Mouse (Mus musculus): ENCODE measurements around the gene Aqp9.
A peak's percentile ranks its signal among the peaks of the same experiment; 100 is the strongest.
"Not testable (repeated sequence)": the region's sequence is repeated elsewhere in the genome, so short reads cannot be mapped to it uniquely, and the experiment has no call there.

Aqp9 gene

DNA sequence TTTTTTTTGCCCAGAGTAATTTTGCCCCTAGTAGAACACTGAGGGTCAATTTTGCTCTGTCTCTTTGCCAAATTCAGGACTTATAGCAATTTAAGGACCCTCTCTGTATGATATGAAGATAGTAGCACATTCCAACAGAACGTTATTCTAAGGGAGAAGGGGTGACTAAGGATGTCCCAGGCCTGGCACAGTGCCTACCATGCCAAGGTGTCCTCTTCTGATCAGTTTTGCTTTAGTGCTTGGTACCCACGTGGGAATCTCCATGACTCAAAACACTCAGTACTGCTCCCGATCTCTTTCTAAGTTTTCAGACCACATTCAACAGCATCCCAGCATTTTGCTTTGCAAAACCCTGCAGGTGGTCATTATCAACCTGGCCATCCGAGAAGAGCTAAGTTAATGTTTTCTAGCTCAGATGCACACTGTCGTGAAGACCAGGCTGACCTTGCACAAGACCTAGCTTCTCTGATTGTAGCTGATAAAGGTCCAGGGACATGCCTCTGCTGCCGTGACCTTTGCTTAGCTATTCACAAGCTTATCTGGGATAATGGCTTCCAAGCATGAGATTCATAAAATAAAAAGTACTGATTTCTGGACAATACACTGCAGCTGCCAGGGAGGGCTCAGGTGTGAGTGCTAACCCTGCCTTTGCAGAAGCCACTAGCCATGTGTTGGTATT is 31.1 kb downstream of the Aqp9 start:
- no peaks in the 10 kb centered on the region for H3K27me3 ChIP-seq (ENCODE audit: control insufficient read depth, insufficient read depth, low read length, poor library complexity, severe bottlenecking)
- no peaks in the 10 kb centered on the region for H3K36me3 ChIP-seq (ENCODE audit: control insufficient read depth, insufficient read depth, low read length, poor library complexity, severe bottlenecking)
- DNase-seq (ENCODE audit: low read depth, low spot score) = no peak

DNA sequence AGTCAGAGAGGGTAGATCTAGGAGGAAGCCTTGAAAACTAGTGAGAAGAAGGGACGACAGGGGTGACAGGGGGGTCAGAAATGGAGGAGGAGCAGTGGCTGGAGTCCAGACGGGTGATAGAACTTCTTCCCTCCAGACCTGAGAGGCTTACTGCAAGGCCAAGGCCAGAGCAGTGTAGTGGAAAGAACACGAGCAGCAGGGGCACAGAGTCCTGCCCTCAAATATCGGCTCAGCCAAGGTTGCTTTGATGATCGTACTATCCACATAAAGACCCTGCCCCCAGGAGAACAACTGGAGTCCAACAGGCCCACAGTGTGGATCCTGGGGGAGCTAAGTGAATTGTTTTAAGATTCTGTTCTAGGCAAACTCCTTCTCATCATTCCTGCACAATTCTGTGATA is 33.4 kb downstream of the Aqp9 start:
- DNase-seq (ENCODE audit: low read depth, low spot score) = no peak
- Histone ChIP-seq H3K27me3 (ENCODE audit: control insufficient read depth, insufficient read depth, low read length, poor library complexity, severe bottlenecking) (no peaks in the 10 kb centered on the region), H3K36me3 (ENCODE audit: control insufficient read depth, insufficient read depth, low read length, poor library complexity, severe bottlenecking) (no peaks in the 10 kb centered on the region)

GRCm38 (mm10) chr9:71133190-71133589 is 35.3 kb downstream of the Aqp9 start:
- H3K36me3 ChIP-seq (ENCODE audit: control insufficient read depth, insufficient read depth, low read length, poor library complexity, severe bottlenecking) = no peaks in the 10 kb centered on the region
- no peak for DNase-seq (ENCODE audit: low read depth, low spot score)
- no peaks in the 10 kb centered on the region for H3K27me3 ChIP-seq (ENCODE audit: control insufficient read depth, insufficient read depth, low read length, poor library complexity, severe bottlenecking)

DNA sequence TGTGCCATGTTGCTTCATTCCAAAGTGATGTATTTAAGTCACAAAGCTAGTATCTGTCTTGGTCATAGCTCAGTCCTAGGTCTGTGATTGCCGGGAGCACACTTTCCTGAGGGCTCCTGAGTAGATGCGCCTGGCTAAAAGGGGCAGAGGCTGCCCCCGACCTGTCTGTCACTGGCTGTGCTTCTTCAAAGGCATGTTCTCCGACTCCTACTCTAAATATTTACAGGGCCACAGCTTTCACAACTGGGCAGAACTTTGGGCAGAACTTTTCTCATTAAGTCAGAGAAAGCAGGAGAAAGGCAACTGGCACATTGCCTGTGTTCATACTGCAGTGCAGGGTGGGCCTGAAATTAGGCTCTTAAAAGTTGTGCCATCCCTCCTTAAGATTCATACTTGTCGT is 36.7 kb downstream of the Aqp9 start:
- no peak for DNase-seq (ENCODE audit: low read depth, low spot score)
- no peaks in the 10 kb centered on the region for H3K27me3 ChIP-seq (ENCODE audit: control insufficient read depth, insufficient read depth, low read length, poor library complexity, severe bottlenecking)
- H3K36me3 ChIP-seq (ENCODE audit: control insufficient read depth, insufficient read depth, low read length, poor library complexity, severe bottlenecking) = no peaks in the 10 kb centered on the region

DNA sequence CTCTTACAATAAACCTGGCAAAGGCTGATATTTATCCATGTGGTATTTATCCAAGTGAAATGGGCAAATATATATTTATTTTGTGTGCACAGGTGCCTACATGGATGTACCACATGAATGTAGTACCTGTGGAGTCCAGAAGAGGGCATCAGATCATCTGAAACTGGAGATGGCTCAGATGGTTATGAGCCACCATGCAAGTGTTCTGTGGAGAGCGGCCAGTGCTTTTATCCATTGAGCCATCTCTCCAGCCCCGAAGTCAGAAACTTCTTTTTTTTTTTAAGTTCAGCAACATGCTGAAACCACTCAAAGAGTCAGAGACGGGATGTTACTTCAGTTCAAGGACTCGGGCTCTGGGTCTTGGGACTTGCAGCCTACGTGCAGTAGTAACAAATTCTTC is 39.6 kb downstream of the Aqp9 start:
- no peaks in the 10 kb centered on the region for H3K36me3 ChIP-seq (ENCODE audit: control insufficient read depth, insufficient read depth, low read length, poor library complexity, severe bottlenecking)
- DNase-seq (ENCODE audit: low read depth, low spot score) = peak; percentile 74
- H3K27me3 ChIP-seq (ENCODE audit: control insufficient read depth, insufficient read depth, low read length, poor library complexity, severe bottlenecking) = no peaks in the 10 kb centered on the region

DNA sequence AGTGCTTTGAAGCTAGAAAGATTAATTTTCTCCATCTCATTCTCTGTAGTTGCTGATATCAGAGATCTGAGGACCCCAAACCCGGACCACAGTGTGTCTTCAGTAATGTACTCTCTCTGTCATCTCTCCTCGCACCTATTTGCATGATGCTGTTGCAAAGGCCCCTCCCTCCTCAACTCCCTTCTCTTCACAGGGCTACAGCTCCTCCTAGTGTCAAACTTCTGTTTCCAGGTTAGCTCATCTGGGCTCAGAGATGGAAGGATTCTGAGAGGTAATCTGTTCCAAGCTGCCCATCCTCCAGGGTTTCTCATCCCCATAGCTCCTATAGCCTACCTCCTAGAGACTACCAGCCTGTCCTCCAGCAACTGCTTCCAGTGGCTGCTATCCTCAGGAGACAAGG is 42.3 kb downstream of the Aqp9 start:
- Histone ChIP-seq H3K27me3 (ENCODE audit: control insufficient read depth, insufficient read depth, low read length, poor library complexity, severe bottlenecking) (no peaks in the 10 kb centered on the region), H3K36me3 (ENCODE audit: control insufficient read depth, insufficient read depth, low read length, poor library complexity, severe bottlenecking) (no peaks in the 10 kb centered on the region)
- DNase-seq (ENCODE audit: low read depth, low spot score) = peak; percentile 53

GRCm38 (mm10) chr9:71123095-71123494 is 45.4 kb downstream of the Aqp9 start:
- not testable (repeated sequence) for H3K36me3 ChIP-seq (ENCODE audit: control insufficient read depth, insufficient read depth, low read length, poor library complexity, severe bottlenecking); DNase-seq (ENCODE audit: low read depth, low spot score); H3K27me3 ChIP-seq (ENCODE audit: control insufficient read depth, insufficient read depth, low read length, poor library complexity, severe bottlenecking)

- no peak for DNase-seq (ENCODE audit: low read depth, low spot score)
- H3K36me3 ChIP-seq (ENCODE audit: control insufficient read depth, insufficient read depth, low read length, poor library complexity, severe bottlenecking) = no peaks in the 10 kb centered on the region
- no peaks in the 10 kb centered on the region for H3K27me3 ChIP-seq (ENCODE audit: control insufficient read depth, insufficient read depth, low read length, poor library complexity, severe bottlenecking)
Measured at GRCm38 (mm10) chr9:71120924-71121323, 47.6 kb downstream of the Aqp9 start.

- H3K27me3 ChIP-seq (ENCODE audit: control insufficient read depth, insufficient read depth, low read length, poor library complexity, severe bottlenecking) = no peaks in the 10 kb centered on the region
- no peak for DNase-seq (ENCODE audit: low read depth, low spot score)
- H3K36me3 ChIP-seq (ENCODE audit: control insufficient read depth, insufficient read depth, low read length, poor library complexity, severe bottlenecking) = no peaks in the 10 kb centered on the region
Measured at GRCm38 (mm10) chr9:71113166-71113565, 55.3 kb downstream of the Aqp9 start.

GRCm38 (mm10) chr9:71103521-71103920 is 65.0 kb downstream of the Aqp9 start:
- H3K27me3 ChIP-seq (ENCODE audit: control insufficient read depth, insufficient read depth, low read length, poor library complexity, severe bottlenecking) = no peaks in the 10 kb centered on the region
- DNase-seq (ENCODE audit: low read depth, low spot score) = no peak
- H3K36me3 ChIP-seq (ENCODE audit: control insufficient read depth, insufficient read depth, low read length, poor library complexity, severe bottlenecking) = no peaks in the 10 kb centered on the region

DNA sequence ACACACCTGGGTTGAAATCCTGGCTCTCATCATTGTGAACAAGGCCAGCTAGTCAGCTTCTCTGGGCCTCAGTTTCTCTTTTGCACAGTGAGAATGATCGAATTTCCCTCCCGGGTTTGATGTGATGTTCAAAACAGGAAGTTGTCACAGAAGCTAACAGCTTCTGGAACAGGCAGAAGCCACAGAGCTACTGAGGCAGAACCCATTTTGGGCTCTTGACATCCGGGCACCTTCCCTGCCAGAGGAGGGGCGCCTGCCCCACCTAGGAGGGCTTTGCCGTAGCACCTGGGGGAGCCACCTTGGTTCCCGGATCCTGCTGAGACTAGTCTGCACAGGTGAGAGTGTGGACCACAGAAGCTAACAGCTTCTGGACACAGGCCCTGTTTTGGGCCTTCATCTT is 74.4 kb downstream of the Aqp9 start:
- Histone ChIP-seq H3K36me3 (ENCODE audit: control insufficient read depth, insufficient read depth, low read length, poor library complexity, severe bottlenecking) (no peaks in the 10 kb centered on the region), H3K27me3 (ENCODE audit: control insufficient read depth, insufficient read depth, low read length, poor library complexity, severe bottlenecking) (no peaks in the 10 kb centered on the region)
- peak; percentile 60 for DNase-seq (ENCODE audit: low read depth, low spot score)

DNA sequence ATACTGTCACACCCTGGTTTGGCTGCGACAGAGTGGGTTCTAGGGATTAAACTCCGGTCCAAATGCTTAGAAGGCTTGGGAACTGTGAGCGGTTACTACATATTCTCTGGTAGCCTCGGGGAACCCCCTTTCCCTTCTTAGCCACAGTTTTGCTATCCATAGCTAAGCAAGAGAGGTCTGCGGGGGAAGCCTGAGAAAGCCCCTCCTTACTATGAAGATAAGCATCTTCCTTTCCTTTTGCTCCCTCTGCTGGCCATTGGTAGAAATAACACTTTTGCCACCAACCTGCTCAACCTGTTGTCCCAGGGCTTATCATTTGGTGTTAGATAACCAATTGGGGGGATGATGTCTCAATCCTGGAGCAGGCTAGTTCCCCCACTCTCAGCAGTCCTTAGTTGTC is 76.4 kb downstream of the Aqp9 start:
- H3K36me3 ChIP-seq (ENCODE audit: control insufficient read depth, insufficient read depth, low read length, poor library complexity, severe bottlenecking) = no peaks in the 10 kb centered on the region
- no peaks in the 10 kb centered on the region for H3K27me3 ChIP-seq (ENCODE audit: control insufficient read depth, insufficient read depth, low read length, poor library complexity, severe bottlenecking)
- DNase-seq (ENCODE audit: low read depth, low spot score) = peak; percentile 85

- Histone ChIP-seq H3K36me3 (ENCODE audit: control insufficient read depth, insufficient read depth, low read length, poor library complexity, severe bottlenecking) (no peaks in the 10 kb centered on the region), H3K27me3 (ENCODE audit: control insufficient read depth, insufficient read depth, low read length, poor library complexity, severe bottlenecking) (no peaks in the 10 kb centered on the region)
- no peak for DNase-seq (ENCODE audit: low read depth, low spot score)
Measured at GRCm38 (mm10) chr9:71079201-71079600, 89.3 kb downstream of the Aqp9 start.

DNA sequence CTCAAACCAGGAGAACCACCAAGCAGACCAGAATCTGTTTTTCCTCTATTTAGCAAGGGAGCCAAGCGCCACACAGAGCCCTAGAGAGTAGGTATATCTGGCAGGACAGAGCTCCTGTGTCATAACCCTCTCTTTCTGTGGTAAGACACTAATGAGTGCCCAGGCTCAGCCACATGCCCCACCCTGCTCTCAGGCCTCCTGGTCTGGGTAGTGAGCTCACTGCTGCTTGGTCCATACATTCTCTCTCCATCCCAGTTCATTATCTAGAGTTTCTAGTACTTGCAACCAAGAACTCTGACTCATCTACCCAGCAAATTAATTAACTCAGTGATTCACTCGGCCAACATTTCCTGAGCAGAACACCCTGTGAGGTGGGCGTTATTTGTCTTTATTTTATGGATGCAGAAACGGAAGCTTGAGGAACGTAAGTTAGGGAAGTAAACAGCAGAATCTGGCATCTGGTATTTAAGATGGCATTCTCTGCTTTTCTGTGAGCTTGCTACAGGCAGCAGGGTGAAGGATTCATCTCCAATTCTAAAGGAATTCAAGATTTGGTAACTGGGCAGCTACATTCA is 91.1 kb downstream of the Aqp9 start:
- Histone ChIP-seq H3K27me3 (ENCODE audit: control insufficient read depth, insufficient read depth, low read length, poor library complexity, severe bottlenecking) (no peaks in the 10 kb centered on the region), H3K36me3 (ENCODE audit: control insufficient read depth, insufficient read depth, low read length, poor library complexity, severe bottlenecking) (no peaks in the 10 kb centered on the region)
- no peak for DNase-seq (ENCODE audit: low read depth, low spot score)

- Histone ChIP-seq H3K27me3 (ENCODE audit: control insufficient read depth, insufficient read depth, low read length, poor library complexity, severe bottlenecking) (no peaks in the 10 kb centered on the region), H3K36me3 (ENCODE audit: control insufficient read depth, insufficient read depth, low read length, poor library complexity, severe bottlenecking) (no peaks in the 10 kb centered on the region)
- DNase-seq (ENCODE audit: low read depth, low spot score) = no peak
Measured at GRCm38 (mm10) chr9:71076201-71076648, 92.3 kb downstream of the Aqp9 start.

- peak; percentile 82 for DNase-seq (ENCODE audit: low read depth, low spot score)
- H3K27me3 ChIP-seq (ENCODE audit: control insufficient read depth, insufficient read depth, low read length, poor library complexity, severe bottlenecking) = no peaks in the 10 kb centered on the region
- no peaks in the 10 kb centered on the region for H3K36me3 ChIP-seq (ENCODE audit: control insufficient read depth, insufficient read depth, low read length, poor library complexity, severe bottlenecking)
Measured at GRCm38 (mm10) chr9:71073831-71074230, 94.7 kb downstream of the Aqp9 start.
